Comparison of ENCODE assay signal across 8 mouse cellular contexts in genomic region chr14:19277777-19278385, GRCm38 (mm10).
DNase-seq lines count a peak whose midpoint lies in the region; ATAC-seq lines count a peak whose summit lies in the region.

No protein-coding gene starts in this region.

- H3K9ac ChIP-seq in kidney, embryonic 14.5 days (ENCODE audit: low read depth, low read length): no peak overlapping the region
- no peak overlapping the region for H3K9ac ChIP-seq in embryonic facial prominence, embryonic 13.5 days

- H3K9me3 ChIP-seq in kidney, embryonic 14.5 days (ENCODE audit: control insufficient read depth, low read length): peaks cover 5% of the 10 kb centered on the region; the same call in 1 of the 2 replicates
- H3K9me3 ChIP-seq in embryonic facial prominence, embryonic 13.5 days: peaks cover 22% of the 10 kb centered on the region

- no peaks in the 10 kb centered on the region for H3K36me3 ChIP-seq in kidney, embryonic 14.5 days (ENCODE audit: control insufficient read depth, insufficient read depth, low read length)
- H3K36me3 ChIP-seq in embryonic facial prominence, embryonic 13.5 days: no peaks in the 10 kb centered on the region

- H3K4me3 ChIP-seq in kidney, embryonic 14.5 days (ENCODE audit: low read length): no peak overlapping the region
- no peak overlapping the region for H3K4me3 ChIP-seq in embryonic facial prominence, embryonic 13.5 days

- no peak for DNase-seq in kidney, adult 18-20 months
- DNase-seq in adrenal gland, adult 2 months: peak; percentile 53
- peak; percentile 33 to 56 for DNase-seq in heart, postnatal 36 days
- DNase-seq in left cerebral cortex, postnatal 10 days (ENCODE audit: extremely low spot score in 1 of 2, low spot score in 2 of 2): peak; percentile 5 to 90
- peak; percentile 65 to 91 for DNase-seq in spleen, postnatal 4 days (ENCODE audit: low spot score in 2 of 2)

- ATAC-seq in kidney, embryonic 14.5 days (ENCODE audit: low FRiP score, low TSS enrichment): peak; percentile 98
- peak; percentile 87 for ATAC-seq in embryonic facial prominence, embryonic 13.5 days (ENCODE audit: insufficient number of reproducible peaks, insufficient read depth, low FRiP score, low TSS enrichment, low read depth)
- peak; percentile 84 for ATAC-seq in megakaryocyte, adult 5-6 weeks (ENCODE audit: poor library complexity, severe bottlenecking)

- intact Hi-C loops in heart, postnatal 36 days (cut with DNase I): no loop called here
- intact Hi-C loops in left cerebral cortex, postnatal 10 days (cut with DNase I): no loop called here

- H3K27me3 ChIP-seq in kidney, embryonic 14.5 days (ENCODE audit: control insufficient read depth, insufficient read depth, low read length): no peaks in the 10 kb centered on the region
- no peaks in the 10 kb centered on the region for H3K27me3 ChIP-seq in embryonic facial prominence, embryonic 13.5 days

- WGBS in kidney, embryonic 14.5 days: 63% methylated on average over 4 of the region's 4 CpGs
- WGBS in embryonic facial prominence, embryonic 13.5 days: 62% methylated on average over 4 of the region's 4 CpGs

- H3K4me2 ChIP-seq in kidney, embryonic 14.5 days (replicated peaks; ENCODE audit: low read depth, low read length): no peak overlapping the region
- H3K4me2 ChIP-seq in embryonic facial prominence, embryonic 13.5 days: no peak overlapping the region

- H3K4me1 ChIP-seq in kidney, embryonic 14.5 days (ENCODE audit: control insufficient read depth, insufficient read depth, low read length): no peaks in the 10 kb centered on the region
- H3K4me1 ChIP-seq in embryonic facial prominence, embryonic 13.5 days: no peaks in the 10 kb centered on the region

- H3K27ac ChIP-seq in kidney, embryonic 14.5 days (ENCODE audit: low read depth, low read length): no peak overlapping the region
- no peak overlapping the region for H3K27ac ChIP-seq in embryonic facial prominence, embryonic 13.5 days
